Mouse (Mus musculus): ENCODE data around the gene Eml1. TPM values are rescaled to one million over a fixed set of nuclear protein-coding genes. Genes with fewer than 3 reads are reported as not detected.

Eml1 gene
- polyA plus RNA-seq, 1 experiment from 2014 or later = 88.4 TPM

DNA sequence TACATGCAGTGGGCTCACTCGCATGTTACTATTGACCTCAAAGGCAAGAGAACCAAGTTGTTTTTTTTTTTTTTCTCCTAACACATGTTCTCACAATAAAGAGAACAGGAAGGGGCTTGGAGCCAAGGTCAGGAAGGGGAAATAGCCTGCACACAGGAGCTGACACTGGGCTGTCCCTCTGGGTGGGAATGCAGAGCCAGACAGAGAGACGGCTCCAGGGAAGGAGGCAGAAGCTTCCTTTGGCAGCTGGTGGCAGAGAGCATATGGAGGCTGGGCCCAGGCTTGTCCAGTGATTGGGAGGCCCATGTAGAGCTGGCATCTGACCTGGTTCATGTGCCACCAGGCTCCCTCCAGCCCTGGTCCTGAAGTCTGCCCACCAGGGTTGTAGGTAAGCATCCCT, 2.8 kb upstream of the Eml1 start:
- peaks cover 8% of the 10 kb centered on the region for H3K4me1 ChIP-seq (replicated peaks; ENCODE audit: control insufficient read depth, insufficient read depth, low read length)
- no peaks in the 10 kb centered on the region for H3K9me3 ChIP-seq (ENCODE audit: control insufficient read depth, low read length)
- no peak overlapping the region for H3K4me2 ChIP-seq (ENCODE audit: low read length)
- no peak overlapping the region for H3K4me3 ChIP-seq (replicated peaks; ENCODE audit: low read length)
- no peaks in the 10 kb centered on the region for H3K36me3 ChIP-seq (ENCODE audit: control insufficient read depth, insufficient read depth)
- no peak for ATAC-seq
- no peak overlapping the region for H3K9ac ChIP-seq (replicated peaks; ENCODE audit: low read depth, low read length)
- 80% methylated on average over 2 of the region's 2 CpGs for WGBS
- no peak overlapping the region for H3K27ac ChIP-seq (ENCODE audit: low read length)
- no peaks in the 10 kb centered on the region for H3K27me3 ChIP-seq (replicated peaks; ENCODE audit: control insufficient read depth, insufficient read depth, low read length)

DNA sequence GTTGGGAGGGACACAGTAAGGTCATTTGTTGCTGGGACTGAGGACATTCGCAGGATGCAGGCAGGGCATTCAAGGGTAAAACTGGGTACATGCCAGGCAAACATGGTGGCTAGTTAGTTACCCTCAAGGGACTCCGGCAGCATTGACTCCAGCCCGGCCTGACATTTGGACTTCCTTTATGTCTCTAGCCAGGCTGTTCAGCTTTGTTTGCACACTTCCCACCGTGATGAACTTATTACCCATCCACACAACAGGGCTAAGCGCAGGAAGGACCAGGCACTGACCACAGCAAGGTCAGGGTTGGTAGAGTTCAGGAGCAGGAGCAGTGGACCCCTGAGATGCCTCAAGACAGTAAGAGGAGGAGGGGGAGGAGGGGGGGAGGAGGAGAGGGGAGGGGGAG, 1.8 kb upstream of the Eml1 start:
- WGBS = 60% methylated on average over 5 of the region's 5 CpGs
- H3K4me2 ChIP-seq (ENCODE audit: low read length) = no peak overlapping the region
- no peak overlapping the region for H3K27ac ChIP-seq (ENCODE audit: low read length)
- no peaks in the 10 kb centered on the region for H3K27me3 ChIP-seq (replicated peaks; ENCODE audit: control insufficient read depth, insufficient read depth, low read length)
- H3K4me1 ChIP-seq (replicated peaks; ENCODE audit: control insufficient read depth, insufficient read depth, low read length) = peaks cover 7% of the 10 kb centered on the region
- H3K4me3 ChIP-seq (replicated peaks; ENCODE audit: low read length) = no peak overlapping the region
- ATAC-seq = no peak
- H3K36me3 ChIP-seq (ENCODE audit: control insufficient read depth, insufficient read depth) = no peaks in the 10 kb centered on the region
- no peaks in the 10 kb centered on the region for H3K9me3 ChIP-seq (ENCODE audit: control insufficient read depth, low read length)
- no peak overlapping the region for H3K9ac ChIP-seq (replicated peaks; ENCODE audit: low read depth, low read length)

DNA sequence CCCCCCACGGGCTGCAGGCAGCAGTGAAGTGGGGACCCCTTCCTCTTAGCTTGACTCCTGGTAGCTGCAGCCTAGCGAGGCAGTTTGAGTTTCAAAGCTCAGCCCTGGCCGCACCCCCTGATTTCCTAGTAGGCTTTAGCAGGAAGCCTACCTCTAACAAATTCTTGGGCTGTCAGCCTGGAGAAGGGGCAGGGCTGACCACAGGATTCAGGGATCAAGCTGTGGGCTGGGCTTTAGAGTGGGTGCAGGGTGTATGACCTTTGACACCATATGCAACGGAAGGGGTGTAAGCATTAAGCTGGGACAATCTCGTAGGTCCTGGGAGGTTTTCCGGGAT, 640 bp downstream of the Eml1 start:
- Histone ChIP-seq H3K4me3 (replicated peaks; ENCODE audit: low read length) (no peak overlapping the region), H3K4me1 (replicated peaks; ENCODE audit: control insufficient read depth, insufficient read depth, low read length) (no peaks in the 10 kb centered on the region), H3K4me2 (ENCODE audit: low read length) (no peak overlapping the region), H3K27me3 (replicated peaks; ENCODE audit: control insufficient read depth, insufficient read depth, low read length) (no peaks in the 10 kb centered on the region), H3K36me3 (ENCODE audit: control insufficient read depth, insufficient read depth) (no peaks in the 10 kb centered on the region), H3K27ac (ENCODE audit: low read length) (no peak overlapping the region), H3K9ac (replicated peaks; ENCODE audit: low read depth, low read length) (no peak overlapping the region), H3K9me3 (ENCODE audit: control insufficient read depth, low read length) (no peaks in the 10 kb centered on the region)
- 77% methylated on average over 6 of the region's 6 CpGs for WGBS
- ATAC-seq = no peak

DNA sequence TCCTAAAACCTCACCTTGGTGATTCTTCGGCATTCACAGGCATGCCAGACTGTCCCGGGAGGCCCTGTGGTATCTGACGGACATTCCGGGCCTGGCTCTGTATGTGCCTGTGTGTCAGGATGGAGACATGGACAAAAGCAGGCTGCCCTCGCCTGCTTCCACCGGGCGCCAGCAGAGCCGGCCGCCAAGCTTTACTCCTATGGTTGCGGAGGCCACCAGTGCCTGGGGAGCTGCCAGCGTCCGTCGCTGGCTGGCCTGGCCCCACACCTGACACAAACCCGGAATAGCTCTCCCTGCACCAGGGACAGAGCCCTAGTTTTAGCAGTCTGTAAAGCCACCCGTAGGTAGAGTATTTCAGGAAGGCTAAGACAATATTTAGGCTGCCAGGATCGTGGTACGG, 1.5 kb downstream of the Eml1 start:
- Histone ChIP-seq H3K36me3 (ENCODE audit: control insufficient read depth, insufficient read depth) (no peaks in the 10 kb centered on the region), H3K27ac (ENCODE audit: low read length) (no peak overlapping the region), H3K9me3 (ENCODE audit: control insufficient read depth, low read length) (no peaks in the 10 kb centered on the region), H3K4me2 (ENCODE audit: low read length) (no peak overlapping the region), H3K9ac (replicated peaks; ENCODE audit: low read depth, low read length) (no peak overlapping the region), H3K27me3 (replicated peaks; ENCODE audit: control insufficient read depth, insufficient read depth, low read length) (no peaks in the 10 kb centered on the region), H3K4me1 (replicated peaks; ENCODE audit: control insufficient read depth, insufficient read depth, low read length) (no peaks in the 10 kb centered on the region), H3K4me3 (replicated peaks; ENCODE audit: low read length) (no peak overlapping the region)
- ATAC-seq = no peak
- 66% methylated on average over 17 of the region's 17 CpGs for WGBS

DNA sequence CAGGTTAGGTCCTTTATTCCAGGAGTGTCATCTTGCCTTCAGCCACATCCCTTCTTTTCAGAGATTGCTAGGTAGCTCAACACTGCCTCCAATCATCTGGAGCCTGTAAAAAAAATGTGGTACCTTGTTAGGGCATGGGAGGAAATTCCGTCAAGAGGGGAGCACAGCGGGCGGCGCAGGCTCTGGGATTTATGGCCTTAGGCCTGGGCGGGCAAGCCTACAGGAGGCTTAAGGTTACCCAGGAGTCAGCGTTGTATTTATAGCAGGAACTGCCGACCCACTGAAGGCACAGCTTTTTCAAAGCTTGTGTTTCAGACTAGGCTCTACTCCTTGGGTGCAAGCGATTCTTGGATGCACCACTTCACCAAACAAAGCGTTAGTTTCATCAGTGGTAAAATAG, 2.9 kb downstream of the Eml1 start:
- H3K4me3 ChIP-seq (replicated peaks; ENCODE audit: low read length) = no peak overlapping the region
- H3K27me3 ChIP-seq (replicated peaks; ENCODE audit: control insufficient read depth, insufficient read depth, low read length) = no peaks in the 10 kb centered on the region
- H3K9me3 ChIP-seq (ENCODE audit: control insufficient read depth, low read length) = no peaks in the 10 kb centered on the region
- H3K9ac ChIP-seq (replicated peaks; ENCODE audit: low read depth, low read length) = no peak overlapping the region
- H3K27ac ChIP-seq (ENCODE audit: low read length) = no peak overlapping the region
- H3K36me3 ChIP-seq (ENCODE audit: control insufficient read depth, insufficient read depth) = no peaks in the 10 kb centered on the region
- no peak overlapping the region for H3K4me2 ChIP-seq (ENCODE audit: low read length)
- no peaks in the 10 kb centered on the region for H3K4me1 ChIP-seq (replicated peaks; ENCODE audit: control insufficient read depth, insufficient read depth, low read length)
- no peak for ATAC-seq
- WGBS = 79% methylated on average over 9 of the region's 9 CpGs

DNA sequence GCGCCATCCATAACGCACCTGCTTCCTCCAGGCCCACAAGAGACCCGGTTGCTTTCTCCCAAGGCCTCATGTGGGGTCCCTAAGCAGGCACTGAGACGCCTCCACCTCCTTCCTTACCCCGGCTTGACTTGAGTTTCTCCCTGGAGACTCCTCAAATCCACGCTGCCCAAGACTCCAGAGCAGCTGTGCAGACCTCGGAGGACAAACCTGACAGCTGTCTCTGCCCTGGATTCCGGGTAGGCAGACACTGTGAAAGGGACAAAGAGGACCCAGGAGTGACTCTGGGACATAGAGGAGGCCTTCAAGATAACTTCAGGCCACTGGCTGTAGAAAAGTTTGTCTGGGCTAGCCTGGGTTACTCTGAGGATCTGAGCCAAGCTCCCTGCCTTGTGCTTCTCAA, 3.9 kb downstream of the Eml1 start:
- Histone ChIP-seq H3K9ac (replicated peaks; ENCODE audit: low read depth, low read length) (no peak overlapping the region), H3K9me3 (ENCODE audit: control insufficient read depth, low read length) (no peaks in the 10 kb centered on the region), H3K4me3 (replicated peaks; ENCODE audit: low read length) (no peak overlapping the region), H3K27me3 (replicated peaks; ENCODE audit: control insufficient read depth, insufficient read depth, low read length) (no peaks in the 10 kb centered on the region), H3K4me2 (ENCODE audit: low read length) (no peak overlapping the region), H3K36me3 (ENCODE audit: control insufficient read depth, insufficient read depth) (no peaks in the 10 kb centered on the region), H3K4me1 (replicated peaks; ENCODE audit: control insufficient read depth, insufficient read depth, low read length) (no peaks in the 10 kb centered on the region), H3K27ac (ENCODE audit: low read length) (no peak overlapping the region)
- WGBS = 87% methylated on average over 8 of the region's 8 CpGs
- no peak for ATAC-seq

DNA sequence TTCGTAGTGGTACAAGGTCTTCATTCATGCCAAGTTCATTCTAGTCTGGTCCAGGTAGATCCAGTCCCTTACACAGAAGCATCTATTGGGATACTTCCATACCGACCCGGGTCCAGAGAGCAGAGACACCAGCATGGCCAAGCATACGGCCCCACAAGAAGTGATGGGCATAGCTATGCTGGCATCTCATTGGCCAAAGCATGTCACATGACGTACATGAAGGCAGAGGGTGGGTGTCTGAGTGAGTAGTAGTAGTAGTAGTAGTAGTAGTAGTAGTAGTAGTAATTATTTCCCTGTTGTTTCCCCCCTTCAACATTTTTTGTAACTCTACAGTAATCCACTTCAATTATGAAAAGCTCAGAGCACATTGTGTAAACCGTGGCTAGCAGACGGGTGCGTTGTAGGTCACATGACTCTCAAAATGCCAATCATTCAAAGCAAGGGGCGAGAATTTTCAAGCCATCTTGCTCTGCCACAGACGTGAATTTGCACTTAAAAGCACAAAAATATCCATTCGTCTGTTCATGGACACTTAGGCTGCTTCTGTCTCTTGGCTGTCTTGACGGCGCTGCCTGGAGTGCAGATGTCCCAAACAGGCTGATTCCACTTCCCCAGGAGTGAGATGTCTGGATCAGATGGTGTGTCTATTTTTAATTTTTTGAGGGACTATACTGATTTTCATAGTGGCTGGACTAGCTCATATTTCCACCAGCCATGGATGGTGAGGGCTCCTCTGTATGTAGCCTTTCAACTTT, 7.8 kb downstream of the Eml1 start:
- peak; percentile 72 for ATAC-seq
- H3K9ac ChIP-seq (replicated peaks; ENCODE audit: low read depth, low read length) = no peak overlapping the region
- H3K27ac ChIP-seq (ENCODE audit: low read length) = peak overlapping the region; percentile 68
- no peaks in the 10 kb centered on the region for H3K9me3 ChIP-seq (ENCODE audit: control insufficient read depth, low read length)
- H3K4me1 ChIP-seq (replicated peaks; ENCODE audit: control insufficient read depth, insufficient read depth, low read length) = no peaks in the 10 kb centered on the region
- no peak overlapping the region for H3K4me2 ChIP-seq (ENCODE audit: low read length)
- H3K27me3 ChIP-seq (replicated peaks; ENCODE audit: control insufficient read depth, insufficient read depth, low read length) = no peaks in the 10 kb centered on the region
- 67% methylated on average over 13 of the region's 13 CpGs for WGBS
- H3K36me3 ChIP-seq (ENCODE audit: control insufficient read depth, insufficient read depth) = no peaks in the 10 kb centered on the region
- H3K4me3 ChIP-seq (replicated peaks; ENCODE audit: low read length) = no peak overlapping the region

DNA sequence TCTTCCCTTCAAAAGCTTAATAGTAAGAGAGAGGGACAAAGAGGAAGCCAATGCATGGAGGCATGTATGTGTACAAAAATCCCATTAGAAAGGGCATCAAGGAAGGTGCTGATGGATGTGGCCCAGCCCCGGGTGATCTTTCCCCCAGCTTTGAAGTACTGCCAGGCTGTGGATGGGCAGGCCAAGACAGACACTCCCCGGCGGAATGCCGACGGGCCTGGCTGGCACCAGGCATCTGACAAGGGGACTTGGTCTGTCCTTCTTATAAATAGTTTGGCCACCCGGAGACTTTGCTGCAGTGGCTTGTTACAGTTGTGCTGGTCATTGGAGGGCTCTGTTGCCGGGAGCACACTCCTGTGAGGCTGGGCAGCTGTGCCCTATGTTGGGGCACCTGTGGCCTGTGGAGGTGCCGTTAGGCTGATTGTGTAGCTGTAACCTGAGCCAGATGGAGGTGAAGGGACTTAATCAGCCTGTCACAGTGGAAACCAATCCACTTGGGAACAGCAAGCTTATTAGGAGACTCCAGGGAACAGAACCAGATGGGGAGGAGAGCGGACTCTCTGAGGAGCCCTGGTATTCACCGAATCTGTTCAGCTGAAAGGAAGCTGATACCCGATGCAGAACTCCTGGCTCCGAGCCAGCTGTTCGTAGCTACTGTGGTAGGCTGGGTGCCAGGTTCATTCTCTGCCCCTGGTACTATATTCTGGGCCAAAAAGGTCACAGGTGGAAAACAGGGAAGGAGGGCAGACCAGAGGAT, 15.9 kb downstream of the Eml1 start:
- Histone ChIP-seq H3K4me3 (replicated peaks; ENCODE audit: low read length) (no peak overlapping the region), H3K4me2 (ENCODE audit: low read length) (no peak overlapping the region), H3K9ac (replicated peaks; ENCODE audit: low read depth, low read length) (no peak overlapping the region), H3K27ac (ENCODE audit: low read length) (no peak overlapping the region), H3K9me3 (ENCODE audit: control insufficient read depth, low read length) (no peaks in the 10 kb centered on the region), H3K4me1 (replicated peaks; ENCODE audit: control insufficient read depth, insufficient read depth, low read length) (peaks cover 14% of the 10 kb centered on the region), H3K36me3 (ENCODE audit: control insufficient read depth, insufficient read depth) (no peaks in the 10 kb centered on the region), H3K27me3 (replicated peaks; ENCODE audit: control insufficient read depth, insufficient read depth, low read length) (no peaks in the 10 kb centered on the region)
- 18% methylated on average over 13 of the region's 13 CpGs for WGBS
- ATAC-seq = peak; percentile 63

DNA sequence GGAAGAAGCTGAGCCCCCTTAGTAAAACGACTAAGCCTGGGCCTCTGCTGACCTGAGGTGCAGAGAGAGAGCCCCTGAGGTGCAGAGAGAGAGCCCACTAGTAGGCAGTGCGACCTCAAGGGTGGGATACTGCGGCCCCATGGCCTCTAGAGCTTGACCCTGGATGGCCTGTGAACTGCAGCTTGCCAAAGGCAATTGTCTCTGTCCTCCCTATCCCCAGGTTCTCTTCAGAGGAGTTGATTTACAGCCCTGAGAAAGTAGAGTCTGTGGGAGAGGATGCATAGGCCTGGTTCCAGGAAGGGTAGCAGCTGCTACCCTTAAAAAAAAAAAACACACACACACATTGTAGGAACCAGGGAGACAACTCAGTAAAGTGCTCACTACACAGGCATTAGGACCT, 19.0 kb downstream of the Eml1 start:
- no peak overlapping the region for H3K4me3 ChIP-seq (replicated peaks; ENCODE audit: low read length)
- no peaks in the 10 kb centered on the region for H3K36me3 ChIP-seq (ENCODE audit: control insufficient read depth, insufficient read depth)
- H3K4me1 ChIP-seq (replicated peaks; ENCODE audit: control insufficient read depth, insufficient read depth, low read length) = peaks cover 20% of the 10 kb centered on the region
- H3K27ac ChIP-seq (ENCODE audit: low read length) = no peak overlapping the region
- no peak overlapping the region for H3K9ac ChIP-seq (replicated peaks; ENCODE audit: low read depth, low read length)
- no peak for ATAC-seq
- H3K4me2 ChIP-seq (ENCODE audit: low read length) = no peak overlapping the region
- 57% methylated on average over 3 of the region's 3 CpGs for WGBS
- H3K27me3 ChIP-seq (replicated peaks; ENCODE audit: control insufficient read depth, insufficient read depth, low read length) = no peaks in the 10 kb centered on the region
- no peaks in the 10 kb centered on the region for H3K9me3 ChIP-seq (ENCODE audit: control insufficient read depth, low read length)
